Mouse (Mus musculus) left cerebral cortex, adult 2 months (tissue): ENCODE results near the gene Tacc2. TPM values are rescaled to one million over a fixed set of nuclear protein-coding genes. Genes with fewer than 3 reads are reported as not detected.

Experiments
- DNase-seq, 2 experiments: peaks; one replicate each; pipeline ENCODE4 v3.0.0; 2021 to 2022; ENCODE audit warnings: low spot score in 2 of 2, mixed read lengths in 1 of 2; ENCODE audit errors: extremely low spot score in 1 of 2
- H3K27ac ChIP-seq: fragments of 200-600 bp; 2 replicates; pipeline ENCODE4 v1.8.1; 2022
- H3K4me3 ChIP-seq: fragments of 200-600 bp; 2 replicates; pipeline ENCODE4 v1.8.1; 2022
- CTCF ChIP-seq: fragments of 200-600 bp; IDR thresholded peaks from 2 replicates; pipeline ENCODE4 v1.8.1; 2022; ENCODE audit warnings: antibody characterized with exemption, mild to moderate bottlenecking, moderate library complexity
- intact Hi-C: fragments of 180-260 bp; cut with DNase I; formaldehyde crosslinking; loops from one replicate; pipeline ENCODE4 v1.15.1; 2025
- total RNA-seq, 2 experiments: library from RNA; stranded (reverse); gene quantifications; 2 replicates each; pipeline ENCODE4 v1.2.3; 2021

The Tacc2 gene
- total RNA-seq, 2 experiments from 2014 or later: 65.9 to 67.6 TPM

DNA sequence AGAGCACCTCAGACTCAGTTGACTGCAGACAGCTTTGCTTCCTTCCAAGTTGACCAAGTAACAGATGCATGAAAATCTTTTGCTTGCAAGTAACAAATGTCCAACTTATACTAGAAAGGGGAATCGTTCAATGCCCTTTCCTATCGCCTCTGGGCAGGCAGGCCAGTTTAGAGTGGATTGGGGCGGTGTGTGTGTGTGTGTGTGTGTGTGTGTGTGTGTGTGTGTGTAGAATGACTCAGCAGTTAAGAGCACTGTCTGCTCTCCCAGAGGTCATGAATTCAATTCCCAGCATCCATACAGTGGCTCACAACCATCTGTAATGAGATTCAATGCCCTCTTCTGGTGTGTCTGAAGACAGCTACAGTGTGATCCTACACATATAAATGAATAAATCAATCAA is 22.8 kb downstream of the Tacc2 start:
- DNase-seq: no peak
- H3K4me3 ChIP-seq: no peak overlapping the region
- TF ChIP-seq CTCF: no peak
- intact Hi-C loops: loop anchor here (5.0 kb wide), 2 partner anchors 82 to 157 kb away; no protein-coding TSS in a partner anchor
- no peak overlapping the region for H3K27ac ChIP-seq

DNA sequence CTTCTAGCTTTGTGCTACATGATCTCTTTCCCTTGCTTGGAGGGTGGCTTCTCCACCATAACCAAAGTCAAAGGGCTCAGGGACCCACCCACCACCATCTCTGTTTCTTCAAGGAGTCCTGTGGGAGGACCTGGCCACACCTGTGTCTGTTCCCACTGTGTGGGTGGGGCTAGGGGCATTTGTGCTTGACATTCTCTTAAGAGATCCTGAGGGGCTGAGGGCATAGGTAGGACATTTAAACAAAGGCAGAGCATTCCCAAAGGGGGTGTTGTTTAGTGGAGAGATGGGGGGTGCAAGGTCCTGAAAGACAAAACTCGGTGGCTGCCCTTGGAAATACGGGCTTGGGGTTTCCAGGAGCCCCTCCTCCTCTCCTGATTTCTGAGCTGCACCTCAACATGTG is 23.3 kb downstream of the Tacc2 start:
- Histone ChIP-seq H3K27ac (no peak overlapping the region), H3K4me3 (no peak overlapping the region)
- intact Hi-C loops: loop anchor here (5.0 kb wide), 2 partner anchors 82 to 157 kb away; no protein-coding TSS in a partner anchor
- DNase-seq: no peak
- no peak for TF ChIP-seq CTCF

DNA sequence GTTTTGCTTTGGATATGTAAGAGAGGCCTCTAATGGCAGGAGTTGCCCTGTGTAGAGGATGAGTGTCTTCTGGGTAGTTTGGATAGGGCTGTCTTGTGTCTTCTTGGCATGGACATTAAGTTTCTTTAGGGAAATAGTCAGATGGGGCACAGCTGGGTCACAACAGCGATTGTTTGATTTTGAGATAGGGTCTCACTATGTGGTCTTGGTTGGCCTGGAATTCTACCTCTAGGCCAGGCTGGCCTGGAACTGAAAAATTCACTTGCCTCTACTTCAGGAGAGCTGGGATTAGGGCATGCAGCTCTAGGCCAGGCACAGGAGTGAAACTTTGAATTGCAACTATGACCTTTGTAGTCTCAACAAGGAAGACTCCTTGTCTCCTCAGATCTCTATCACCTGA is 25.6 kb downstream of the Tacc2 start:
- intact Hi-C loops: loop anchor here (5.0 kb wide), 2 partner anchors 79 to 154 kb away; no protein-coding TSS in a partner anchor
- TF ChIP-seq CTCF: no peak
- no peak overlapping the region for H3K27ac ChIP-seq
- no peak for DNase-seq
- no peak overlapping the region for H3K4me3 ChIP-seq

DNA sequence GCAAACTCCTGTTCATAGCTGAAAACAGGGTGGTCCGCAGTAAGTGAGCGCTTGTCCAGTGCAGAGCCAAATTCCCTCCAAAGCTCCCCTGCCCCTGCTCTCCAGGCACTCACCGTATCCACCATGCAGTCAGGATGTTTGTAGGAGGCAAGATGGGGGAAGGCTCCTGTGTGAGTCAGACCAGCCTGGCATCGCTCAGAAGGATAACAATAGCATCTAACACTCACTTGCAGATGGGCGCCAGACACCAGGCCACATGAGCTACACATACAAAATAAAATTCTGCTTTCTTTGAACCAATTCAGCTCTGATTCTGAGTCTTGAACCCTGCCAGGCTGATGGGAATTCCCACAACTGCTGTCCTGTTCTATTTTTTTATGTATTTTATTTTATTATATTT is 26.3 kb downstream of the Tacc2 start:
- no peak overlapping the region for H3K4me3 ChIP-seq
- intact Hi-C loops: loop anchor here (5.0 kb wide), 2 partner anchors 79 to 154 kb away; no protein-coding TSS in a partner anchor
- DNase-seq: peak; percentile 36 to 54

DNA sequence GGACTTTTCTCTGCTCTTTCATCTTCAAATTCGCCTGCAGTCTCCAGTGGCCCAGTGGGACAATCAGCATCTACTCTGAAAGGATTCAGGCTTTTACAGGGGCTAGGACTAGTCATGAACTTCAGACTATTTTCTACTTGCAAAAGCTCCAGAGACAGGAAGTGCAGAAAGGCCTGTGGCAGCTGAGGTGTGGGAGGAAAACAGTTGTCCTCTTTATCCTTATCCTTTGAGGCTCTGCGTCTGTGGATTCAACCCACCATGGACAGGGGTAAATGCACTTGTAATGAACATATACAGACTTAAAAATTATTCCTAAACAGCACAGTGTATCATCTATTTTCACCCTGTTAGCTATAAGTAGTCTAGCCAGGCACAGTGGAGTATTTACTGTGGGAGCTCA is 27.2 kb downstream of the Tacc2 start:
- intact Hi-C loops: loop anchor here (2.0 to 5.0 kb wide), 3 partner anchors 58 to 153 kb away; no protein-coding TSS in a partner anchor
- TF ChIP-seq CTCF: no peak
- peak overlapping the region; percentile 57; the same call in 1 of the 2 replicates for H3K27ac ChIP-seq
- DNase-seq: peak in 1 of 2 experiments; percentile 44
- no peak overlapping the region for H3K4me3 ChIP-seq

More for the DNA sequence above, 26.3 kb downstream of the Tacc2 start:
- TF ChIP-seq CTCF: no peak
- H3K27ac ChIP-seq: no peak overlapping the region; the same call in 1 of the 2 replicates

DNA sequence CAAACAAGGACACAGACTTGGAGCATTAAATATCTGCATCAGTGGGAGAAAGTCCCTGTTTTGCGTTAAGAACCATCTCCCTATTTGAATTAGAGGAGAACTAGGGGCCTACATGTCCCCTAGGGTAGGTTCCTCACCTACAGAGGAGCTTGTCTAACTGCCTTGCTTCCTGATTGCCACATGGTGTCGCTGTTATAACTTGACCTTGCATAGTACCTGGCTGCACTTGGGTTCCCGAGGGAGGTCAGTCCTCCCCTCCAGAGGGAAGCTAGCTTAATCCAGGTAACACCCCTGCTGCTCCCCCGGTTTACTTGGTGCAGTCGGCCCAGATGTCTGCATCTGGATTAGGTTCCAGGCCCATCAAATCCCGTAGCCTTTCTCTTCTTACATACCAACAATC is 27.9 kb downstream of the Tacc2 start:
- peak; percentile 63 for TF ChIP-seq CTCF
- Histone ChIP-seq H3K4me3 (no peak overlapping the region), H3K27ac (no peak overlapping the region)
- intact Hi-C loops: loop anchor here (2.0 kb wide), 1 partner anchor 58 kb away; no protein-coding TSS in a partner anchor
- no peak for DNase-seq

DNA sequence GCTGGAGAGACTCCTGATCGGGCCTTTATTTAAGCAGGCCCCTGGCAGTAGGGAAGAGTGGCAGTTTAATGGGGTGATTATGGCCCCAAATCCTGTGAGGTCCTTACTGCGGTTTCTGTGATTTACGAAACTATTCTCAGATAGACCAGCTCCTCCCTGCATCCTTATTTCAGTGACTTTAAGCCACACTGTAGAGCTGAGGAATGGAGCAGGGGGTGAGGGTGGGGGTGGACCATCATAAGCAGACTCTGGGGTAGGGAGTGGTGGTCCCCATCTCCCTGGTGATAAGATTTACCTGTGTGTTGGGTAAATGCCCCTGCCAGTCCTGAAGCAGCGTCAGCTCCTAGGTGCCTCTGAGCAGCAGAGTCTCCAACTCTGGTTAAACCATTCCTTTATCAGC is 29.7 kb downstream of the Tacc2 start:
- Histone ChIP-seq H3K27ac (no peak overlapping the region), H3K4me3 (no peak overlapping the region)
- intact Hi-C loops: no loop called here
- no peak for DNase-seq
- no peak for TF ChIP-seq CTCF

DNA sequence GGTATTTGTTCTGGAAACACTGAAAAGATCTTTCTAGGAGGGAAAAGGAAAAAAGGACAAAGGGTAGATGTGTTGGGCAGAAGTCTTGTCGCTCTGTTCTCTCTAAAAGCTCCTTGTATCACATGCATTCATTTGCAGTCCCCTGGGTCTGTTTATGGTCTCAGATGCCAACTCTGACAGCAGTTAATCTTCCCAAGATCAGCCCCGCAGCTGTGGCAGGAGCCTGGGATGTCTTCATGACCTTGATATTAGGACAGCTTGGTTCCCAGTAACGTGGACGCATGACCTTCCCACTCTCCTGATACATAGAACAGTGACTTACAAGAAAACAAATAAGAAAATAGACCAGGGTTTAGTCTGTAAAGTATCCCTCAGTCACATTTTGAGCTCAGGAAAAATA is 36.7 kb downstream of the Tacc2 start:
- Histone ChIP-seq H3K4me3 (no peak overlapping the region), H3K27ac (no peak overlapping the region)
- no peak for TF ChIP-seq CTCF
- intact Hi-C loops: no loop called here
- no peak for DNase-seq

DNA sequence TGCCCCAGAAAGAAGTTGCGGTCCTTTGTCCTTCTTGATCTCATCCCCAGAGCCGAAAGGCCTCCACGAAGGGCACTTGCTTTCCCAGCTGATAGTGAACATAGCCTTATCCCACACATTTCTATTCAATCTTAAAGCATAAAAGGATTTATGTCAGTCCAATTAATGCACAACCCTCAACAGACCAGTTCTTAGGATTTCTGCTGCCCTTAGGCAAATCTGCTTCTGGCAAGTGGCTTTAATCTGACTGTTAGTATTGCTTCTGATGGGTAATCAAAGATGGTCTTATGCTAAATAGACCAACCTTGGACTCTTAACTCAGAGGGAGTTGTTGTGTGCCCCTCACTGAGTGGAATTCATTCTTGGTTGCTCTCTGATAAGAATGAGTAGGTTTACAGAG is 40.4 kb downstream of the Tacc2 start:
- DNase-seq: no peak
- Histone ChIP-seq H3K4me3 (no peak overlapping the region), H3K27ac (no peak overlapping the region)
- TF ChIP-seq CTCF: no peak
- intact Hi-C loops: no loop called here

DNA sequence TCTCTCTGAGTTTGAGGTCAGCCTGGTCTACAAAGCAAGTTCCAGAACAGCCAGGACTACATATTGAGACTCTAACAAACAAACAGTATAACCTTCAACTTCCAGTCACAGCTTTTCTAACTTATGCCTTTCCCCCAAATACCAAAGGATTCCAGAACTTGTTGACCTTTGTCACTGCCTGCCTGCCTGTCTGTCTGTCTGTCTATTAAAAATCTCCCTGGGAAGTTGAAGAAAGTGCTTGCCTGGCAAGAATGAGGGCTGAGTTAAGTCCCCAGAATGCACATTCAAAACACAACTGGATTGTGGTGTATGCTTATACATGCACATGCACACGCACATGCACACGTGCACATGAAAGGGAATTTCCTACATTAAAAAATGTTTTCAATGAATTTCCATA is 43.8 kb downstream of the Tacc2 start:
- Histone ChIP-seq H3K27ac (no peak overlapping the region), H3K4me3 (no peak overlapping the region)
- no peak for TF ChIP-seq CTCF
- intact Hi-C loops: no loop called here
- DNase-seq: no peak

DNA sequence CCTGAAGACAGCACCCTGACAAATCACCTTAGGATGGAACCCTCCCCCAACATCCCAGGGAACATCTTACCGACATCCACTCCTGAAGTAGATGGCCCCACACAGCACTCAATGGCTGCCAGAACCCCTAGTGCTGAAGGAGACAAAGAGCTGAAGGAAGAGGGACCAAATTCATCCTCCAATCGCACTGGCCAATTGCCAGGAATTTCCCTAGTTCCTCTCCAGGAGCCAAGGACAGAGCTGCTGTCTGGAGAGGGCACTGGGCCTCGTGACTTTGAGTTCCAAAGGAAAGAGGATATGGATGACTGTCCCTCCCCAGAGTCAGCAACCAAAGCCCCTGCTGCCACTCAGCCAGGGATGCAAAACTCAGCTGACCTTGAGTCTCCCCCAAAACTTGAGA is 44.7 kb downstream of the Tacc2 start:
- TF ChIP-seq CTCF: no peak
- no peak overlapping the region for H3K27ac ChIP-seq
- no peak for DNase-seq
- intact Hi-C loops: no loop called here
- no peak overlapping the region for H3K4me3 ChIP-seq

DNA sequence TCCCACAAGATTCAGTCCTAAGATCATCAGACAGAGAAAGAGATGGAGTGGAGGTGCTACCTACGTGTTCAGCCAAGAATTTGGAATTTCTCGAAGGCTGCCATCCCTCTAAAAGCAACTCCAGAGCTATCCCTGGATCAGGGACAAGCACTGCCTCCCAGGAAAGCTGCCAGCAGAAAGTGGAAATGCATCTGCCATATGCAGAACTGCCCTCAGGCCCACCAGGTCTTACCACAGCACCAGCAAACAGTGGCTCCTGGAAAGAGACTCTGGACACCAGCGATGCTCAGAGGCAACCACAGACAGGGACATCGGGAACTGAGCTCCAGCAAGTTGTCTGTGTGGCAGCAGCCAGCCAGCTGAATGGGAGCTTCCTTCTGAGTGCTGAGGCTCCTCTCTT is 45.1 kb downstream of the Tacc2 start:
- no peak for TF ChIP-seq CTCF
- intact Hi-C loops: no loop called here
- no peak for DNase-seq
- no peak overlapping the region for H3K4me3 ChIP-seq
- no peak overlapping the region for H3K27ac ChIP-seq

DNA sequence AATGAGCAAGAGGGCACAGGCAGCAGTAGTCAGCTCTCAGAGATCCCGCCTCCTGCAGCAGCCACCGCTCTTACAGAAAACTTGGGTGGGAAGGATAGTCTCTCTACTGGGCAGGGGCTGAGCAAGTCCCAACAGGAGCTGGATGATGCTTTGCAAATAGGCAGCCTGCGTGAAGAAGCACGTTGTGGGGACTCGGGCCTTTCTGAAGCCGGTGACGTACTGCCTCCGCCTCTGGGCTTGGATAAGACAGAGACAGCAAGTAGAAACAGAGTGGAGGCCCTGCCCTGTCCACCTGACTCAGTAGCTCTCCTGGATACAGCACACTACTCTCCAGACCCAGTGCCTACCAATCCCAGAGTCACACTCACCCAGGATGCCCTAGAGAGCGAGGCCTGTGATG is 47.1 kb downstream of the Tacc2 start:
- no peak for DNase-seq
- intact Hi-C loops: no loop called here
- H3K27ac ChIP-seq: no peak overlapping the region
- no peak for TF ChIP-seq CTCF
- H3K4me3 ChIP-seq: no peak overlapping the region

DNA sequence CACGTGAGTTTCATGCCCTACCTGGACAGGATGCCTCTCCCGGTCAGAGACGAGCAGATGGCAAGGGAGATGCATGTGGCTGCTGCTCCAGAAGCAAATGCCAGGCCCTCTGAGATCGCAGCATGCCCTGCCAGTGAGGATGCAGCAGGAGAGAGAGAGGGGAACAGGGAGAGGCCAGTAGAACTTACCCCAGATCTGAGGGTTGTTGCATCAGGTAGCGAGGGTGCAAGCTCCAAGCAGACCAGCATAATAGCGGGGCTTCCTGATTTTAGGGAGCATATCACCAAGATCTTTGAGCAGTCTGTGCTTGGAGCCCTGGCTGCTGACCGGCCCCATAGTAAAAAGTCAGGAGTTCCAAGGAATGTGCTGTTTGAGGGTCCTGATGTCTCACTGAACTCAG is 48.1 kb downstream of the Tacc2 start:
- Histone ChIP-seq H3K4me3 (no peak overlapping the region), H3K27ac (no peak overlapping the region)
- no peak for DNase-seq
- intact Hi-C loops: no loop called here
- TF ChIP-seq CTCF: no peak
